Mouse (Mus musculus) cerebellum, postnatal 10 days (tissue): ENCODE results near the gene Phox2b.

ENCODE experiments used
- DNase-seq, 2 experiments: peaks; one replicate each; pipeline ENCODE4 v3.0.0; 2021; ENCODE audit warnings: mixed read lengths in 2 of 2

Phox2b gene

DNA sequence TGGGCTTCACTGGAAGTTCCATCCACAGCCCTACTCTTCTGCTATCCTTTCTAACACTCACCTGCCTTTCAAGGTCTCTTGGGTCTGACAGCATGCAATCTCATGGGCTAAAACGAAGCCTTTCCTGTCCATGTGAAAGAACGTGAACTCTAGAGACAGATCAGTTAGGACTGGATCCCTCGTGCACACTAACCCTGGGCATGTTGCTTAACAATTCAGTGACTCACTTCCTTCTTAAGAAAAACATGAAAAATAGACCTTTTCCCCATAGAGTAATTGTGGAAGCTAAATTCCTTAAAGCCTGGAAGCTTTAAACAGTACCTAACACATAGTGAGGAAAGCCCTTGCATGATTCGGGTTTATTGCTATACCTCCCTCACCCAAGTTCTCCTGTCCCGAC is 8.2 kb downstream of the Phox2b start:
- DNase-seq, result no peak

- no peak for DNase-seq
These were observed 16.0 kb downstream of the Phox2b start for GRCm38 (mm10) chr5:67083117-67083516.

DNA sequence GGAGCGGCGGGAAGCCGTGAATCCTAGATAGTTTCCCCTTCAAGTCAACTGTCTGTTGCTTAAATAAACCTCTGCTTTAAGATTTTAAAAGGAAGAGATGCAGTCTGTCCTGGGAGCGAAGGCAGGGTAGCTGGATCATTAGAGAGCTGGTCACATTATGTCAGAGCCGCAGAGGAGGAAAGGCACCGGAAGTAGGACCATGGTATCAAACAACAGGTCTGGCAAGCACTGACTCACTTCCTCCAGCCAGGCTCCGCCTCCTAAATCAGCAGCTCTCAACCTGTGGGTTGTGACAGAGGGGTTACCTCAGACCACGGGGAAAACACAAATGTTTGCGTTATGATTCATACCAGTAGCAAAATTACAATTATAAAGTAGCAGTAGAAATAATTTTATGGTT is 35.5 kb downstream of the Phox2b start:
- no peak for DNase-seq

GRCm38 (mm10) chr5:67060519-67060918 is 38.6 kb downstream of the Phox2b start:
- DNase-seq, result peak; percentile 25 to 54

DNA sequence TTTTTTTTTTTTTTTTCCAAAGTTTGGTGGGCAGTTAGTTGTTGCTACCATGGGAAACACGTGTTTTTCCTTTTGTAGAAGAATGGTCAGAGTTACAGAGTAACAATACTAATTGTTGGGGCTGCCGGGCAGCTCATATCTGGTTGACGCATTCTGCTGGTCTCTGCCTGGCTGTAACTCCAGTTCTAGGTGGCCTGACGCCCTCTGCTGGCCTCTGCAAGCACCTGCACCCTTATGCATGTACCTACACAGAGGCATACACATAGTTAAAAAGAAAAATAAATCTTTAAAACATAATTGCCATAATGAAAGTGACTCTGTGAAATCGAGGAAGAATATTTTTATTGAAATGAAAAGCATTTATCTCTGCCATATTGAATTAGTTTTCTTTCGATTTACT is 41.3 kb downstream of the Phox2b start:
- no peak for DNase-seq

DNA sequence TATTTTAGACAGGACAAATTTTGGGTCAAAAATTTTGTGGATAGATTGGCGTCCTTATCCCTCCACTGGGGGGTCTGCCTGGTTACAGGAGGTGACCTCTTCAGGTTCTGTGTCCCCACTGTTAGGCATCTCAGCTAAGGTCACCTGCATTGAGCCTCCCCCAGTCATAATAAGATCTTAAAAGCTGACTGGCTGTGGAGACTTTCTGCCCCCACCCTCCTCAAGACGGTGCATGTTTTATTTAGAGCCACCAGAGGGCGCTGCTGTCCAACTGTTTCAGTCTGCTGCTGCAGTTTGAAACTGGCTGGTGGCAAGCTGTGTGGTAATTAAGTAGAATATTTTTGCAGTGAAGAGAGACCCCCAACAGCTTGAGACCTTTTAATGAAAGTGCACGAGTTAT is 51.1 kb downstream of the Phox2b start:
- DNase-seq, result peak; percentile 69 to 77
